Mouse (Mus musculus) adrenal gland, postnatal 4 days (tissue): ENCODE measurements around the gene Ccnd2. TPM values are rescaled to one million over a fixed set of nuclear protein-coding genes. Genes with fewer than 3 reads are reported as not detected.

Source experiments
- DNase-seq, 2 experiments: peaks; one replicate each; pipeline ENCODE4 v3.0.0; 2021 to 2022; ENCODE audit warnings: low spot score in 2 of 2, mixed read lengths in 2 of 2
- total RNA-seq, 2 experiments: library from RNA; stranded (reverse); gene quantifications; 2 replicates each; pipeline ENCODE4 v1.2.3; 2021

Gene Ccnd2
- total RNA-seq, 2 experiments from 2014 or later, result 267 to 278 TPM

DNA sequence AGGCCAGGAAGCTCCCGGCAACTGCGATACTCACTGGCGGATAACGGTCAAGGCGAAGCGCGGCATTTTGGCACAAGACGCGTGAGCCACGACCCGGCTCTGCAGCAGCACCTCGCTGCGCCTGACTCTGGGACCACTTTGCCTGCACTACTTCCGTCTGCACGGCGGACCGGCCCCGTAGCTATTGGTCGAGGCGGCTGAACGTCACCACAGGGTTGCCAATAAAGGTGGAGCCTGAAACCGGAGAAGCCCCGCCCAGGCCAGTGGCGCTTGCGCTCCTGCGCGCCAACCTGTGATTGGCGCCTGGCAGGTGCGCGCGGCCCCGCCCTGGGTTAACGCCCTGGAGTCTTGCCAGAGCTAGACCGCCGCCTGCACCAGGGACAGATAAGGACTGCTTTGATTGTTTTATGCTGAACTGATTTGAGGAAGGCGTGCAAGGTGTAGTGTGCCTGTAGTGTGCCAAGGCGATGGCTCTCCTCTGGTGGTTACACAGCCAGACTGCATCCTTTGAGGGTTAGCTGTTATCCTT lies 42.5 kb downstream of the Ccnd2 start, which contains the start of gene Tigar:
Gene Tigar (minus strand): TSS at position 156 of the 529 bp plus-strand sequence.
- peak; percentile 73 to 86 for DNase-seq

GRCm38 (mm10) chr6:127108368-127109060 lies 43.5 kb downstream of the Ccnd2 start:
- no peak for DNase-seq

- no peak for DNase-seq
These were observed 44.6 kb downstream of the Ccnd2 start for GRCm38 (mm10) chr6:127107413-127107812.

DNA sequence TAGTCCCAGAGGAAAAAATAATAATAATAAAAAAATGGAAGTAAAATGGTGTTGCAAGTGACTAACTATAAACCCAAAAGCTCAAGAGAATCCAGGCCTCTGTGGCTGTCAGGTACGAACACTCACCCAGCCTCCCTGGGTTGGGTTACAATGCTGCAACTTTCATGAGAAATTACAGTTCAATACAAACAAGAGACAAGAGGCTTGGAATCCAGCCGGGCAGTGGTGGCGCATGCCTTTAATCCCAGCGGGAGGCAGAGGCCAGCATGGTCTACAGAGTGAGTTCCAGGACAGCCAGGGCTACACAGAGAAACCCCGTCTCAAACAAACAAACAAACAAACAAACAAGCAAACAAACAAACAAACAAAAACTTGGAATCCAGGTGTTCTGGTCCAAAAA lies 45.3 kb downstream of the Ccnd2 start:
- no peak for DNase-seq

GRCm38 (mm10) chr6:127106189-127106588 lies 45.8 kb downstream of the Ccnd2 start:
- no peak for DNase-seq

DNA sequence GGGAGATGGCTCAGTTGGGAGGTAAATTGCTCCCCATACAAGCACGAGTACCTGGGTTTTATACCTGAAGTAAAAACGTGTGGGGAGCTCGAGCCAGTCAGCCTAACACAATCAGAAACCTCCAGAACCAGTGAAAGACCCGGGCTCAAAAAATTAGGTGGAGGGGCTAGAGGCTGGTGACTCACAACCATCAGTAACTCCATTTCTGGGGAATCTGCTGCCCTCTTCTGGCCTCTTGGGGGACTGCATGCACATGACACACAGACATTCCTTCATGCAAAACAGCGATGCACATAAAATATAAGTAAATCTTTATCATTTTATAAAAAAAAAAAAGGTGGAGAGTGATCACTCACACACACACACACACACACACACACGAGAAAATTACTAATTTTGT lies 46.9 kb downstream of the Ccnd2 start:
- no peak for DNase-seq

GRCm38 (mm10) chr6:127104396-127105029 lies 47.5 kb downstream of the Ccnd2 start:
- DNase-seq, result no peak

GRCm38 (mm10) chr6:127103506-127104275 lies 48.3 kb downstream of the Ccnd2 start:
- no peak for DNase-seq

- no peak for DNase-seq
These were observed 57.4 kb downstream of the Ccnd2 start for GRCm38 (mm10) chr6:127094565-127094964.

- no peak for DNase-seq
These were observed 65.3 kb downstream of the Ccnd2 start for GRCm38 (mm10) chr6:127086739-127087138.

DNA sequence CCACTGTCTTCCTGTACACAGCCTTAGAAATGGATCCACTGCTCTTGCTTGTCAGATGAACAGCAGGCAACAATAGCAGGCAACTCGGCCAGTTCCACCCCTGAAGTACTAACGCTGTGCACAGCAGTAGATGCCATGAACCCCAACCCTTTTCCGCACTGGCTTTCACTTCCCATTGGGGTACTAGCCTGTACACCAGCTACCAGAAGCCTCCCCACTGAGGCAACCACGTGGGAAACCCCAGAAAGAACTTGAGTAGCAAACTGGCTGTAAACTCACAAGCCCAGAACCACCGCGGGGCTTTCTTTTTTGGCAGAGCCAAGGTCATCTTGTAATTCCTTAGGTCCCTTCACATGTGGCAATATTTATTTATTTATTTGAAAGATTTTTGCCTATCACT lies 70.2 kb downstream of the Ccnd2 start:
- no peak for DNase-seq

GRCm38 (mm10) chr6:127079867-127080731 lies 71.9 kb downstream of the Ccnd2 start:
- DNase-seq, result peak in 1 of 2 experiments; percentile 10

Other genes with a start within 250 kb of the Ccnd2 start
- gene Dyrk4, start 230.4 kb downstream of the Ccnd2 start, total RNA-seq, result not detected
- 10 to 100 TPM; 18.5 to 19.7 TPM for gene Rad51ap1, start 212.6 kb downstream of the Ccnd2 start, total RNA-seq
- gene D6Wsu163e, start 212.2 kb downstream of the Ccnd2 start, total RNA-seq, result 10 to 100 TPM; 20.6 to 23.3 TPM
- gene Fgf6, start 136.6 kb downstream of the Ccnd2 start, total RNA-seq, result under 1 TPM; 0.11 to 0.68 TPM
- gene Fgf23, start 79.3 kb downstream of the Ccnd2 start, total RNA-seq, result not detected
- 10 to 100 TPM; 13.5 to 13.7 TPM for gene Tigar, start 42.6 kb downstream of the Ccnd2 start, total RNA-seq